Mouse (Mus musculus): Measurements from ENCODE around the gene Schip1. TPM values are rescaled to one million over a fixed set of nuclear protein-coding genes. Genes with fewer than 3 reads are reported as not detected.

Gene Schip1
- polyA plus RNA-seq, 1 experiment from 2014 or later: 37.1 TPM

- no peaks in the 10 kb centered on the region for H3K9me3 ChIP-seq (ENCODE audit: control insufficient read depth, low read length)
Observed at GRCm38 (mm10) chr3:68494296-68495095, 429.9 kb downstream of the Schip1 start.

DNA sequence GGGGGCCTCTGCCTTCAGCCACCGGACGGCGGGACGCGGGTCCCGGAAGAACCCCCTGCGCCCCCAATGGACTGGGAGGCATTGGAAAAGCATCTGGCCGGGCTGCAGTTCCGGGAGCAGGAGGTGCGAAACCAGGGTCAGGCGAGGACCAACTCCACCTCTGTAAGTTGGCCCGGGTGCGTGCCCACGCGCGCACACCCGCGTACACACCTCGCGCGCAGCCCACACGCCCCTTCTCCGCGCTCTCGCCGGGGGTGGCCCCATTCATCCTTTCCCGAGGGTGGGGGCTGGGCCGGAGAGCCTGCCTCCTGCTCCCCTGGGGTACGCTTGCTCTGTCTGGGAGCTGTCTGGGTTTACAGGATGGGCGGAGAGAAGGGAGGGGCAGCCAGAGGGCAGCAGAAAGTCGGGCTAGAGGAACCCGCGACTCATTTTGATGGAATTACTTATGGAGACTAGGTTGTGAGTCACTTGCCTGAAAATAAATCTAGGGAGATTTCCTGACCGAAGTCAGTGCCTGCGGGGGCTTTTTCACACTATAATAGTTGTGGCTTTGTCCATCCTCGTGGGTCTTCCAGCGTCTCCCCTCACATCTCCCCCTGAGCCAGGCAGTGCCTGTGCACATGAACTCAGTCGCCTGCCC lies 430.6 kb downstream of the Schip1 start:
- Histone ChIP-seq H3K27me3 (replicated peaks; ENCODE audit: control insufficient read depth, insufficient read depth, low read length) (no peaks in the 10 kb centered on the region; the same call in 1 of the 2 replicates), H3K9me3 (ENCODE audit: control insufficient read depth, low read length) (no peaks in the 10 kb centered on the region), H3K4me3 (ENCODE audit: low read depth, low read length) (peak overlapping the region; percentile 80), H3K4me1 (ENCODE audit: control insufficient read depth, insufficient read depth, low read length) (peaks cover 28% of the 10 kb centered on the region), H3K36me3 (ENCODE audit: control insufficient read depth, insufficient read depth, low read length) (no peaks in the 10 kb centered on the region), H3K4me2 (ENCODE audit: low read depth, low read length) (peak overlapping the region; percentile 99), H3K9ac (ENCODE audit: low read depth, low read length) (peak overlapping the region; percentile 80), H3K27ac (replicated peaks; ENCODE audit: low read depth, low read length) (peak overlapping the region; percentile 89)
- DNase-seq (ENCODE audit: low spot score) (peak; percentile 81), ATAC-seq (ENCODE audit: low read depth) (peak; percentile 35)
- WGBS: under 1% methylated on average over 18 of the region's 38 CpGs

More at GRCm38 (mm10) chr3:68494296-68495095, 429.9 kb downstream of the Schip1 start:
- peak; percentile 9 for ATAC-seq (ENCODE audit: low read depth)
- WGBS: 0% methylated on average over 28 of the region's 68 CpGs
- H3K4me2 ChIP-seq (ENCODE audit: low read depth, low read length): peak overlapping the region; percentile 99
- peak overlapping the region; percentile 80 for H3K9ac ChIP-seq (ENCODE audit: low read depth, low read length)
- DNase-seq (ENCODE audit: low spot score): no peak
- no peaks in the 10 kb centered on the region; the same call in 1 of the 2 replicates for H3K27me3 ChIP-seq (replicated peaks; ENCODE audit: control insufficient read depth, insufficient read depth, low read length)
- H3K36me3 ChIP-seq (ENCODE audit: control insufficient read depth, insufficient read depth, low read length): no peaks in the 10 kb centered on the region
- peak overlapping the region; percentile 89 for H3K27ac ChIP-seq (replicated peaks; ENCODE audit: low read depth, low read length)
- H3K4me1 ChIP-seq (ENCODE audit: control insufficient read depth, insufficient read depth, low read length): peaks cover 28% of the 10 kb centered on the region
- H3K4me3 ChIP-seq (ENCODE audit: low read depth, low read length): peak overlapping the region; percentile 80

DNA sequence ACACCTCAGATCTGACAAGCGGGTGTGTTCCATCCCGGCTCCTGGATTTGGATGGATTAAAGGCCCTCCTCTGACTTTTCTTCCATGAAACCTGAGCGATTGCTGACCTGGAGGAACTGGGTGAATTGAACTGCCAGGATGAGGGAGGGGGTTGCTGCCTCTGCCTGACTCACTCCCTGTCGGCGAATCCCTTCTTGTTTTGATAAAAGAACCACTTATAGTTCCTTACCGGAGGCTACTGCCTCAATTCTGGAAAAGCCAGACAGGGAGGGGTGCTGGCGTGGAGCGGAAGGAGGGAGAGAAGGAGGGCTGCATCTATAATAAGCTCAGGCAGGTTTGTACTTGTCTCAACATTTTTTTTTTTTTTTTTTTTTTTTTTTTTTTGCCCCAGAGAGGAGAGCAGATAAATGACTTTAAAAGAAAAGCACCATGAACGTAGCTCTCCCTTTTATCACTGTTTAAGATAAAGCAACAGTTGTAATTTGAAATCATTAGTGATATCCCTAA lies 431.2 kb downstream of the Schip1 start:
- DNase-seq (ENCODE audit: low spot score) (peak; percentile 63), ATAC-seq (ENCODE audit: low read depth) (no peak)
- H3K4me3 ChIP-seq (ENCODE audit: low read depth, low read length): peak overlapping the region; percentile 80
- no peaks in the 10 kb centered on the region for H3K36me3 ChIP-seq (ENCODE audit: control insufficient read depth, insufficient read depth, low read length)
- H3K4me1 ChIP-seq (ENCODE audit: control insufficient read depth, insufficient read depth, low read length): peaks cover 28% of the 10 kb centered on the region
- peak overlapping the region; percentile 99 for H3K4me2 ChIP-seq (ENCODE audit: low read depth, low read length)
- no peaks in the 10 kb centered on the region for H3K9me3 ChIP-seq (ENCODE audit: control insufficient read depth, low read length)
- peak overlapping the region; percentile 80 for H3K9ac ChIP-seq (ENCODE audit: low read depth, low read length)
- H3K27ac ChIP-seq (replicated peaks; ENCODE audit: low read depth, low read length): peak overlapping the region; percentile 89
- 3% methylated on average over 9 of the region's 9 CpGs for WGBS
- no peaks in the 10 kb centered on the region; the same call in 1 of the 2 replicates for H3K27me3 ChIP-seq (replicated peaks; ENCODE audit: control insufficient read depth, insufficient read depth, low read length)

GRCm38 (mm10) chr3:68496513-68496912 lies 431.9 kb downstream of the Schip1 start:
- no peak for ATAC-seq (ENCODE audit: low read depth)

GRCm38 (mm10) chr3:68499532-68500152 lies 435.0 kb downstream of the Schip1 start:
- Histone ChIP-seq H3K4me3 (ENCODE audit: low read depth, low read length) (no peak overlapping the region), H3K9ac (ENCODE audit: low read depth, low read length) (no peak overlapping the region), H3K27ac (replicated peaks; ENCODE audit: low read depth, low read length) (no peak overlapping the region), H3K27me3 (replicated peaks; ENCODE audit: control insufficient read depth, insufficient read depth, low read length) (no peaks in the 10 kb centered on the region; the same call in 1 of the 2 replicates), H3K4me2 (ENCODE audit: low read depth, low read length) (no peak overlapping the region), H3K4me1 (ENCODE audit: control insufficient read depth, insufficient read depth, low read length) (peaks cover 11% of the 10 kb centered on the region), H3K36me3 (ENCODE audit: control insufficient read depth, insufficient read depth, low read length) (no peaks in the 10 kb centered on the region), H3K9me3 (ENCODE audit: control insufficient read depth, low read length) (no peaks in the 10 kb centered on the region)
- 89% methylated on average over 6 of the region's 6 CpGs for WGBS
- DNase-seq (ENCODE audit: low spot score): no peak
- ATAC-seq (ENCODE audit: low read depth): no peak

More at GRCm38 (mm10) chr3:68496513-68496912, 431.9 kb downstream of the Schip1 start:
- H3K4me2 ChIP-seq (ENCODE audit: low read depth, low read length): peak overlapping the region; percentile 99
- peak overlapping the region; percentile 80; the same call in 1 of the 2 replicates for H3K4me3 ChIP-seq (ENCODE audit: low read depth, low read length)
- H3K27me3 ChIP-seq (replicated peaks; ENCODE audit: control insufficient read depth, insufficient read depth, low read length): no peaks in the 10 kb centered on the region; the same call in 1 of the 2 replicates
- DNase-seq (ENCODE audit: low spot score): no peak
- no peaks in the 10 kb centered on the region for H3K36me3 ChIP-seq (ENCODE audit: control insufficient read depth, insufficient read depth, low read length)
- no peaks in the 10 kb centered on the region for H3K9me3 ChIP-seq (ENCODE audit: control insufficient read depth, low read length)
- WGBS: 47% methylated on average over 6 of the region's 6 CpGs
- no peak overlapping the region for H3K9ac ChIP-seq (ENCODE audit: low read depth, low read length)
- no peak overlapping the region for H3K27ac ChIP-seq (replicated peaks; ENCODE audit: low read depth, low read length)
- peaks cover 24% of the 10 kb centered on the region for H3K4me1 ChIP-seq (ENCODE audit: control insufficient read depth, insufficient read depth, low read length)

DNA sequence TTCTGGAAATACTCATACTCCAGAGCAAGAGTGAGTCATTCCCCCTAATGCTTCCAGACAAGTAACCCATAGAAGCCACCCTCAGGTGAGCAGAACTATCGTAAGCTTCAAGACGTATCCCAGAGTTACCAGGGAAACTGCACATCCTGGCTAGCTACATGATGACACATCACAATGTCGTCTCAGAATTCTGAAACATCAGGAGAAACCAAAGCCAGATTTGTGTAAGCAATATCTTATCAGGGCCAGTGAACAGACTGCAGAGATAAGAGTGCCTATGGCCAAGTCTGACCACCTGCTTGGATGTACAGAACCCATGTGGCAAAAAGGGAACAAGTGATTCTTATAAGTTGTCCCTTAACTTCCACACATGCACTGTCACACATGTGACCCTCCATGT lies 440.2 kb downstream of the Schip1 start:
- no peak overlapping the region for H3K4me3 ChIP-seq (ENCODE audit: low read depth, low read length)
- H3K4me2 ChIP-seq (ENCODE audit: low read depth, low read length): no peak overlapping the region
- no peak overlapping the region for H3K27ac ChIP-seq (replicated peaks; ENCODE audit: low read depth, low read length)
- no peaks in the 10 kb centered on the region for H3K27me3 ChIP-seq (replicated peaks; ENCODE audit: control insufficient read depth, insufficient read depth, low read length)
- no peak for ATAC-seq (ENCODE audit: low read depth)
- H3K9ac ChIP-seq (ENCODE audit: low read depth, low read length): no peak overlapping the region
- no peak for DNase-seq (ENCODE audit: low spot score)
- no peaks in the 10 kb centered on the region for H3K9me3 ChIP-seq (ENCODE audit: control insufficient read depth, low read length)
- WGBS: 81% methylated on average over 3 of the region's 3 CpGs
- no peaks in the 10 kb centered on the region for H3K36me3 ChIP-seq (ENCODE audit: control insufficient read depth, insufficient read depth, low read length)
- peaks cover 5% of the 10 kb centered on the region; the same call in 1 of the 2 replicates for H3K4me1 ChIP-seq (ENCODE audit: control insufficient read depth, insufficient read depth, low read length)

DNA sequence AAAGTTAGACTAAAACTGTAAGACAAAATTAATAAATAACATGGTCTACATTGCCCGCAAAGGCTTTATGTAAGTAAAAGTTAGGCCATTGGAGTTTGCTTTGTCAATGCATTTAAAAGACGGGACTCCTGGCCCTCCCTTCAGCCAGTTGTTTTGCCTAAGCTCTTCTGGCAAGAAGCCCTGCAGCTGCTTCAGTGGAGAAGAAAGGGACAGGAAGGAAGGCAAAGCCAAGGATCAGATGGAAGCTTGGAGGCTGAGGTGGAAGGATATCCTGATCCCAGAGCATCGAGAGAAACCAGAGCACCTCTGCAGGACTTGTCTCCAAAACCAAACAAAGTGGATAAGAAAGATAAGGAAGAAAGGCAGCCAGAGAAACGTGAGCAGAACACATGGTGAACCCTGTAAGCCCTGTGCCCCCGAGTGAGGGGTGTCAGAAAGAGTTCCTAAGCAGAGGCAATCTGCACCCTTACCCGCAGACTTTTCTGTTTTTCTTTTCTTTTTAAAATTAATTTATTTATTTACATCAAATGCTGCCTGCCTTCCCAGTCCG lies 442.2 kb downstream of the Schip1 start:
- WGBS: 53% methylated on average over 7 of the region's 7 CpGs
- no peaks in the 10 kb centered on the region for H3K9me3 ChIP-seq (ENCODE audit: control insufficient read depth, low read length)
- H3K4me3 ChIP-seq (ENCODE audit: low read depth, low read length): no peak overlapping the region
- DNase-seq (ENCODE audit: low spot score) (peak; percentile 83), ATAC-seq (ENCODE audit: low read depth) (no peak)
- peaks cover 5% of the 10 kb centered on the region for H3K4me1 ChIP-seq (ENCODE audit: control insufficient read depth, insufficient read depth, low read length)
- H3K9ac ChIP-seq (ENCODE audit: low read depth, low read length): no peak overlapping the region
- H3K4me2 ChIP-seq (ENCODE audit: low read depth, low read length): no peak overlapping the region
- H3K27ac ChIP-seq (replicated peaks; ENCODE audit: low read depth, low read length): no peak overlapping the region
- H3K36me3 ChIP-seq (ENCODE audit: control insufficient read depth, insufficient read depth, low read length): no peaks in the 10 kb centered on the region
- H3K27me3 ChIP-seq (replicated peaks; ENCODE audit: control insufficient read depth, insufficient read depth, low read length): no peaks in the 10 kb centered on the region

GRCm38 (mm10) chr3:68508629-68509028 lies 444.0 kb downstream of the Schip1 start:
- peak; percentile 69; the same call in 1 of the 2 replicates for ATAC-seq (ENCODE audit: low read depth)
- 0 out of 2 replicates have a peak overlapping the region, but pooled peaks have one; percentile 24 for H3K27ac ChIP-seq (replicated peaks; ENCODE audit: low read depth, low read length)
- H3K9me3 ChIP-seq (ENCODE audit: control insufficient read depth, low read length): no peaks in the 10 kb centered on the region
- H3K27me3 ChIP-seq (replicated peaks; ENCODE audit: control insufficient read depth, insufficient read depth, low read length): no peaks in the 10 kb centered on the region
- peak; percentile 70 for DNase-seq (ENCODE audit: low spot score)
- 54% methylated on average over 6 of the region's 6 CpGs for WGBS
- H3K4me2 ChIP-seq (ENCODE audit: low read depth, low read length): no peak overlapping the region
- H3K9ac ChIP-seq (ENCODE audit: low read depth, low read length): no peak overlapping the region
- H3K4me1 ChIP-seq (ENCODE audit: control insufficient read depth, insufficient read depth, low read length): peaks cover 5% of the 10 kb centered on the region
- no peaks in the 10 kb centered on the region for H3K36me3 ChIP-seq (ENCODE audit: control insufficient read depth, insufficient read depth, low read length)
- H3K4me3 ChIP-seq (ENCODE audit: low read depth, low read length): no peak overlapping the region
